Mouse (Mus musculus) limb, embryonic 11.5 days (tissue): ENCODE results near the gene Upp2. TPM values are rescaled to one million over a fixed set of nuclear protein-coding genes. Genes with fewer than 3 reads are reported as not detected.
A peak's percentile ranks its signal among the peaks of the same experiment; 100 is the strongest.

Experiments
- ATAC-seq: fragments of 200-750 bp; cut with Nextera tagmentation; 2 replicates; pipeline ENCODE4 v1.8.0; 2017; ENCODE audit warnings: low read depth; ENCODE audit not compliant: insufficient number of reproducible peaks, low FRiP score, low TSS enrichment
- DNase-seq: peaks from one replicate; pipeline ENCODE4 v3.0.0-alpha.2; 2015; ENCODE audit warnings: low spot score
- H3K27ac ChIP-seq: fragments of 300-500 bp; sonication (generic); replicated peaks from 2 replicates; pipeline ENCODE4 v1.5.1; 2014; ENCODE audit warnings: low read depth, mild to moderate bottlenecking, low read length
- H3K27me3 ChIP-seq: fragments of 300-500 bp; sonication (generic); 2 replicates; pipeline ENCODE4 v1.6.1; 2014; ENCODE audit warnings: mild to moderate bottlenecking, low read length, mixed read lengths; ENCODE audit not compliant: control insufficient read depth, insufficient read depth
- H3K36me3 ChIP-seq: fragments of 300-500 bp; sonication (generic); 2 replicates; pipeline ENCODE4 v1.6.1; 2014; ENCODE audit warnings: mild to moderate bottlenecking, low read length, moderate library complexity, mixed read lengths; ENCODE audit not compliant: control insufficient read depth, insufficient read depth
- H3K4me1 ChIP-seq: fragments of 300-500 bp; sonication (generic); 2 replicates; pipeline ENCODE4 v1.6.1; 2014; ENCODE audit warnings: low read length, mixed read lengths; ENCODE audit not compliant: control insufficient read depth, insufficient read depth
- H3K4me2 ChIP-seq: fragments of 300-500 bp; sonication (generic); 2 replicates; pipeline ENCODE4 v1.6.1; 2014; ENCODE audit warnings: low read depth, mild to moderate bottlenecking, moderate library complexity; ENCODE audit not compliant: severe bottlenecking
- H3K4me3 ChIP-seq: fragments of 300-500 bp; sonication (generic); 2 replicates; pipeline ENCODE4 v1.5.1; 2014; ENCODE audit warnings: low read depth, low read length
- H3K9ac ChIP-seq: fragments of 300-500 bp; sonication (generic); 2 replicates; pipeline ENCODE4 v1.6.1; 2014; ENCODE audit warnings: mild to moderate bottlenecking, low read length
- H3K9me3 ChIP-seq: fragments of 300-500 bp; sonication (generic); 2 replicates; pipeline ENCODE4 v1.6.1; 2016; ENCODE audit warnings: low read length; ENCODE audit not compliant: control insufficient read depth
- WGBS: fragments of 180-500 bp; shearing (Covaris S2); extraction: QIAGEN DNeasy Blood & Tissue Kit; methylation state at CpG from one replicate; pipeline ENCODE4 v1.1.7; 2014; 5-methylcytosine and 5-hydroxymethylcytosine counted together
- polyA plus RNA-seq: library from polyadenylated mRNA; unstranded; fragments of >200 nt; fragmentation: Nextera tagmentation; extraction: Ambion mirVana; gene quantifications from 2 replicates; pipeline ENCODE4 v1.2.1, GENCODE M21; 2014

The Upp2 gene
- polyA plus RNA-seq, 1 experiment from 2014 or later, result 9.3 TPM

GRCm38 (mm10) chr2:58679968-58680367, 112.9 kb downstream of the Upp2 start:
- no peaks in the 10 kb centered on the region for H3K9me3 ChIP-seq
- 84% methylated on average over 12 of the region's 12 CpGs for WGBS
- no peak overlapping the region for H3K27ac ChIP-seq
- no peaks in the 10 kb centered on the region for H3K27me3 ChIP-seq
- no peak overlapping the region for H3K4me2 ChIP-seq
- H3K36me3 ChIP-seq, result no peaks in the 10 kb centered on the region
- H3K4me1 ChIP-seq, result no peaks in the 10 kb centered on the region
- H3K4me3 ChIP-seq, result no peak overlapping the region
- ATAC-seq, result no peak
- H3K9ac ChIP-seq, result no peak overlapping the region
- no peak for DNase-seq

GRCm38 (mm10) chr2:58680794-58681193, 113.7 kb downstream of the Upp2 start:
- Histone ChIP-seq H3K9ac (no peak overlapping the region), H3K27ac (no peak overlapping the region), H3K27me3 (no peaks in the 10 kb centered on the region), H3K9me3 (no peaks in the 10 kb centered on the region), H3K4me3 (no peak overlapping the region), H3K36me3 (no peaks in the 10 kb centered on the region), H3K4me2 (no peak overlapping the region), H3K4me1 (no peaks in the 10 kb centered on the region)
- 38% methylated on average over 6 of the region's 6 CpGs for WGBS
- ATAC-seq, result no peak
- peak; percentile 80 for DNase-seq

- ATAC-seq, result no peak
- Histone ChIP-seq H3K27me3 (no peaks in the 10 kb centered on the region), H3K4me1 (no peaks in the 10 kb centered on the region), H3K4me3 (no peak overlapping the region), H3K36me3 (no peaks in the 10 kb centered on the region), H3K9me3 (no peaks in the 10 kb centered on the region), H3K27ac (no peak overlapping the region), H3K4me2 (no peak overlapping the region), H3K9ac (no peak overlapping the region)
- no peak for DNase-seq
- 60% methylated on average over 3 of the region's 3 CpGs for WGBS
Measured at GRCm38 (mm10) chr2:58681394-58681793, 114.3 kb downstream of the Upp2 start.

- no peak overlapping the region for H3K4me3 ChIP-seq
- H3K9ac ChIP-seq, result no peak overlapping the region
- H3K27ac ChIP-seq, result no peak overlapping the region
- no peaks in the 10 kb centered on the region for H3K9me3 ChIP-seq
- DNase-seq, result peak; percentile 9
- no peaks in the 10 kb centered on the region for H3K36me3 ChIP-seq
- H3K27me3 ChIP-seq, result no peaks in the 10 kb centered on the region
- no peak overlapping the region for H3K4me2 ChIP-seq
- H3K4me1 ChIP-seq, result 0 out of 2 replicates have a peak, but pooled peaks cover 2% of the 10 kb centered on the region
- WGBS, result 78% methylated on average over 8 of the region's 8 CpGs
- no peak for ATAC-seq
Measured at GRCm38 (mm10) chr2:58697501-58697900, 130.4 kb downstream of the Upp2 start.

GRCm38 (mm10) chr2:58699931-58700330, 132.8 kb downstream of the Upp2 start:
- Histone ChIP-seq H3K27me3 (no peaks in the 10 kb centered on the region), H3K9me3 (no peaks in the 10 kb centered on the region), H3K36me3 (no peaks in the 10 kb centered on the region), H3K27ac (no peak overlapping the region), H3K4me1 (0 out of 2 replicates have a peak, but pooled peaks cover 2% of the 10 kb centered on the region), H3K9ac (no peak overlapping the region), H3K4me2 (no peak overlapping the region), H3K4me3 (no peak overlapping the region)
- peak; percentile 86 for DNase-seq
- WGBS, result 22% methylated on average over 5 of the region's 5 CpGs
- ATAC-seq, result peak; percentile 54; the same call in 1 of the 2 replicates

GRCm38 (mm10) chr2:58700354-58700753, 133.3 kb downstream of the Upp2 start:
- 66% methylated on average over 7 of the region's 7 CpGs for WGBS
- ATAC-seq (no peak), DNase-seq (no peak)
- no peaks in the 10 kb centered on the region for H3K9me3 ChIP-seq
- no peaks in the 10 kb centered on the region for H3K27me3 ChIP-seq
- no peak overlapping the region for H3K4me3 ChIP-seq
- H3K4me2 ChIP-seq, result no peak overlapping the region
- 0 out of 2 replicates have a peak, but pooled peaks cover 2% of the 10 kb centered on the region for H3K4me1 ChIP-seq
- H3K27ac ChIP-seq, result no peak overlapping the region
- no peak overlapping the region for H3K9ac ChIP-seq
- no peaks in the 10 kb centered on the region for H3K36me3 ChIP-seq

GRCm38 (mm10) chr2:58701627-58702026, 134.5 kb downstream of the Upp2 start:
- H3K4me1 ChIP-seq, result 0 out of 2 replicates have a peak, but pooled peaks cover 2% of the 10 kb centered on the region
- 88% methylated on average over 4 of the region's 4 CpGs for WGBS
- no peak for ATAC-seq
- no peaks in the 10 kb centered on the region for H3K9me3 ChIP-seq
- H3K27ac ChIP-seq, result no peak overlapping the region
- no peak overlapping the region for H3K4me2 ChIP-seq
- DNase-seq, result peak; percentile 3
- no peaks in the 10 kb centered on the region for H3K36me3 ChIP-seq
- H3K9ac ChIP-seq, result no peak overlapping the region
- H3K4me3 ChIP-seq, result no peak overlapping the region
- H3K27me3 ChIP-seq, result no peaks in the 10 kb centered on the region

GRCm38 (mm10) chr2:58703226-58703625, 136.1 kb downstream of the Upp2 start:
- 79% methylated on average over 6 of the region's 6 CpGs for WGBS
- DNase-seq (peak; percentile 20), ATAC-seq (no peak)
- no peak overlapping the region for H3K4me3 ChIP-seq
- H3K4me1 ChIP-seq, result 0 out of 2 replicates have a peak, but pooled peaks cover 2% of the 10 kb centered on the region
- H3K4me2 ChIP-seq, result no peak overlapping the region
- no peak overlapping the region for H3K27ac ChIP-seq
- no peaks in the 10 kb centered on the region for H3K9me3 ChIP-seq
- no peak overlapping the region for H3K9ac ChIP-seq
- H3K27me3 ChIP-seq, result no peaks in the 10 kb centered on the region
- H3K36me3 ChIP-seq, result no peaks in the 10 kb centered on the region

- Histone ChIP-seq H3K27me3 (no peaks in the 10 kb centered on the region), H3K4me1 (no peaks in the 10 kb centered on the region), H3K9me3 (no peaks in the 10 kb centered on the region), H3K36me3 (no peaks in the 10 kb centered on the region), H3K27ac (no peak overlapping the region), H3K4me2 (no peak overlapping the region), H3K4me3 (no peak overlapping the region), H3K9ac (no peak overlapping the region)
- DNase-seq (no peak), ATAC-seq (no peak)
- 85% methylated on average over 6 of the region's 6 CpGs for WGBS
Measured at GRCm38 (mm10) chr2:58703646-58704045, 136.5 kb downstream of the Upp2 start.
